Mouse (Mus musculus) ES-E14 (cell line): ENCODE results near the gene Chst3. TPM values are rescaled to one million over a fixed set of nuclear protein-coding genes. Genes with fewer than 3 reads are reported as not detected.
"Not testable (repeated sequence)": the region's sequence is repeated elsewhere in the genome, so short reads cannot be mapped to it uniquely, and the experiment has no call there.

Experiments used
- DNase-seq: peaks from one replicate; pipeline ENCODE4 v3.0.0-alpha.2; 2013; ENCODE audit warnings: low read depth, low spot score
- H3K27ac ChIP-seq: 2 replicates; pipeline ENCODE4 v1.5.1; 2012; ENCODE audit warnings: low read depth, mild to moderate bottlenecking, low read length, moderate library complexity, mixed read lengths; ENCODE audit not compliant: poor library complexity, insufficient read depth, severe bottlenecking
- H3K36me3 ChIP-seq: 2 replicates; pipeline ENCODE4 v1.6.1; 2012; ENCODE audit warnings: mild to moderate bottlenecking, low read length, moderate library complexity, mixed read lengths; ENCODE audit not compliant: control insufficient read depth, poor library complexity, insufficient read depth, severe bottlenecking
- H3K4me1 ChIP-seq, 2 experiments: fragments of 150-350 bp in 1 of 2; sonication (generic) in 1 of 2; 2 replicates each; pipeline ENCODE4 v1.6.1; 2012; ENCODE audit warnings: low read length in 2 of 2, mild to moderate bottlenecking in 1 of 2, mixed read lengths in 1 of 2; ENCODE audit not compliant: control insufficient read depth in 2 of 2, insufficient read depth in 2 of 2, poor library complexity in 1 of 2
- H3K4me3 ChIP-seq, 2 experiments: fragments of 150-350 bp in 1 of 2; sonication (generic) in 1 of 2; 2 replicates each; pipeline ENCODE4 v1.5.1; 2012; ENCODE audit warnings: low read length in 2 of 2, low read depth in 1 of 2, mild to moderate bottlenecking in 1 of 2, mixed read lengths in 1 of 2; ENCODE audit not compliant: insufficient read depth in 1 of 2, poor library complexity in 1 of 2, severe bottlenecking in 1 of 2
- H3K9ac ChIP-seq: 2 replicates; pipeline ENCODE4 v1.6.1; 2012; ENCODE audit warnings: low read depth, mild to moderate bottlenecking, low read length, mixed read lengths; ENCODE audit not compliant: poor library complexity, insufficient read depth, severe bottlenecking
- H3K9me3 ChIP-seq: fragments of 150-350 bp; sonication (generic); 2 replicates; pipeline ENCODE4 v1.6.1; 2012; ENCODE audit warnings: low read depth, mild to moderate bottlenecking, low read length; ENCODE audit not compliant: control insufficient read depth, insufficient read depth
- CHD2 ChIP-seq: IDR thresholded peaks from 2 replicates; pipeline ENCODE4 v1.6.1; 2014; ENCODE audit warnings: mild to moderate bottlenecking, low read depth, low read length, inconsistent platforms
- HCFC1 ChIP-seq: IDR thresholded peaks from 2 replicates; pipeline ENCODE4 v1.6.1; 2012; ENCODE audit warnings: low read length, inconsistent platforms, borderline replicate concordance; ENCODE audit not compliant: insufficient read depth
- MAFK ChIP-seq: IDR thresholded peaks from 2 replicates; pipeline ENCODE4 v1.6.1; 2014; ENCODE audit warnings: mild to moderate bottlenecking, low read depth, low read length, inconsistent platforms; ENCODE audit not compliant: insufficient read depth
- ZC3H11A ChIP-seq: IDR thresholded peaks from 2 replicates; pipeline ENCODE4 v1.6.1; 2012; ENCODE audit warnings: low read depth, mild to moderate bottlenecking, inconsistent platforms, low read length, borderline replicate concordance
- ZNF384 ChIP-seq: IDR thresholded peaks from 2 replicates; pipeline ENCODE4 v1.6.1; 2012; ENCODE audit warnings: low read depth, low read length, inconsistent platforms
- in situ Hi-C, 2 experiments: fragments of 600-800 bp; cut with MboI; formaldehyde crosslinking; loops; one replicate each; pipeline ENCODE4 v1.15.1; 2025; ENCODE audit warnings: low sequenced_read_pairs in 2 of 2, inconsistent platforms in 1 of 2; ENCODE audit not compliant: unreplicated experiment in 2 of 2
- total RNA-seq: library from RNA; depleted of rRNA; stranded (reverse); fragments of 300-350 nt; gene quantifications from 2 replicates; pipeline ENCODE4 v1.2.3, GENCODE M21; 2012

Chst3 gene
- total RNA-seq, 1 experiment: 1.8 TPM

DNA sequence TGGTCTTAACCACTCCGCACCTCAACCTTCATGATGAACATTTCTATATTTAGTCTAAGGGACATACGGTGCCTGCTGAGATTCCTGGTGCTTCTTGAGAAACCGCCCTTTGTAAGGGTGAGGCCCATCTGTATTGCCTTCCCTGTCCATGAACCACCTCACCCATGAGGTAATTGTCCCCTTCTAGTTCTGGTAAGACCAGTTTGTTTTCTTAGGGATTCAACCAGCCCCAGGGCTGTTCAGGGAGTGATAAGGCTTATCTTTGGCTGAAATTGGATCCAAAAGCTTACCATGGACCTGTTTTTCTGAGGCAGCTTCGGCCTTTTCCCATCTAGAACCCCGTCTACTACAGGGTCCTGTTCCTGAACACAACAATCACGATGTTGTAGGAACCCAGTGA lies 37.0 kb upstream of the Chst3 start:
- no peak for DNase-seq
- in situ Hi-C loops: no loop called here
- TF ChIP-seq ZC3H11A (no peak), ZNF384 (no peak), MAFK (no peak), HCFC1 (no peak), CHD2 (no peak)
- Histone ChIP-seq H3K36me3 (no peaks in the 10 kb centered on the region), H3K9me3 (no peaks in the 10 kb centered on the region), H3K27ac (no peak overlapping the region), H3K4me3 (no peak overlapping the region), H3K9ac (no peak overlapping the region), H3K4me1 (peaks cover 6 to 9% of the 10 kb centered on the region in 2 experiments; a peak in 2 of 4 replicates)

GRCm38 (mm10) chr10:60252606-60253005 lies 33.5 kb upstream of the Chst3 start:
- in situ Hi-C loops: no loop called here
- DNase-seq: no peak
- Histone ChIP-seq H3K9ac (no peak overlapping the region), H3K27ac (peak overlapping the region; percentile 24; the same call in 1 of the 2 replicates), H3K36me3 (no peaks in the 10 kb centered on the region), H3K9me3 (no peaks in the 10 kb centered on the region), H3K4me3 (no peak overlapping the region), H3K4me1 (peaks cover 6 to 12% of the 10 kb centered on the region in 2 experiments; a peak in 2 of 4 replicates)
- TF ChIP-seq CHD2 (no peak), ZNF384 (no peak), HCFC1 (no peak), MAFK (no peak), ZC3H11A (no peak)

GRCm38 (mm10) chr10:60252187-60252586 lies 33.1 kb upstream of the Chst3 start:
- H3K27ac ChIP-seq: peak overlapping the region; percentile 24; the same call in 1 of the 2 replicates
- no peak overlapping the region for H3K4me3 ChIP-seq
- no peaks in the 10 kb centered on the region for H3K36me3 ChIP-seq
- DNase-seq: no peak
- H3K9me3 ChIP-seq: no peaks in the 10 kb centered on the region
- H3K9ac ChIP-seq: peak overlapping the region; percentile 35; the same call in 1 of the 2 replicates
- TF ChIP-seq ZC3H11A (no peak), MAFK (no peak), ZNF384 (no peak)
- in situ Hi-C loops: no loop called here
- peaks cover 6 to 12% of the 10 kb centered on the region in 2 experiments; a peak in 2 of 4 replicates for H3K4me1 ChIP-seq

DNA sequence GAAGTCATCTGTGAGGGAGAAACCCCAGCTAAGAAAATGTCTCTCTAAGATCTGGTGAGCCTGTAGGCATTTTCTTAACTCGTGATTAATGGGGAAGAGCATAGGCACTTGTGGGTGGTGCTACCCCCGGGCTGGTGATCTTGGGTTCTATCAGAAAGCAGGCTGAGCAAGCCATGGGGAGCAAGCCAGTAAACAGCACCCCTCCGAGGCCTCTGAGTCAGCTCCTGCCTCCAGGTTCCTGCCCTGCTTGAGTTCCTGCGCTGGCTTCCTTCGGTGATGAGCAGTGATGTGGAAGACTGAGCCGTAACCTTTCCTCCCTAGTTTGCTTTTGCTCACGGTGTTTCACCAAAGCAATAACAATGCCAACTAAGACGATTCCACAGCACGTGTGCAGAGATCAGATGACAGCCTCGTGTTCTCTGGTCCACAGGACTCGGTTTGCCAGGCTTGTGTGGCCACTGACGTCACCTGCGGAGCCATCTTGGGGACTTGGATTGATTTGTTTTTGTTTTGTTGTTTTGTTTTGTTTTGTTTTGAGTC lies 31.4 kb upstream of the Chst3 start:
- DNase-seq: no peak
- H3K9ac ChIP-seq: no peak overlapping the region
- no peaks in the 10 kb centered on the region for H3K36me3 ChIP-seq
- H3K4me1 ChIP-seq: peaks cover 6 to 14% of the 10 kb centered on the region in 2 experiments; a peak in 2 of 4 replicates
- H3K4me3 ChIP-seq: no peak overlapping the region
- no peak overlapping the region for H3K27ac ChIP-seq
- H3K9me3 ChIP-seq: no peaks in the 10 kb centered on the region
- TF ChIP-seq ZNF384: no peak
- no peak for TF ChIP-seq HCFC1
- no peak for TF ChIP-seq CHD2
- TF ChIP-seq MAFK: no peak
- no peak for TF ChIP-seq ZC3H11A
- in situ Hi-C loops: no loop called here

- H3K4me1 ChIP-seq: peaks cover 6 to 16% of the 10 kb centered on the region in 2 experiments; a peak in 2 of 4 replicates
- H3K9ac ChIP-seq, H3K9me3 ChIP-seq, H3K27ac ChIP-seq, in situ Hi-C loops, H3K36me3 ChIP-seq, DNase-seq, H3K4me3 ChIP-seq: not testable (repeated sequence)
Observed at GRCm38 (mm10) chr10:60248345-60248744, 29.3 kb upstream of the Chst3 start.
